9 mouse cellular contexts compared by ENCODE assay signal in the genomic region with DNA sequence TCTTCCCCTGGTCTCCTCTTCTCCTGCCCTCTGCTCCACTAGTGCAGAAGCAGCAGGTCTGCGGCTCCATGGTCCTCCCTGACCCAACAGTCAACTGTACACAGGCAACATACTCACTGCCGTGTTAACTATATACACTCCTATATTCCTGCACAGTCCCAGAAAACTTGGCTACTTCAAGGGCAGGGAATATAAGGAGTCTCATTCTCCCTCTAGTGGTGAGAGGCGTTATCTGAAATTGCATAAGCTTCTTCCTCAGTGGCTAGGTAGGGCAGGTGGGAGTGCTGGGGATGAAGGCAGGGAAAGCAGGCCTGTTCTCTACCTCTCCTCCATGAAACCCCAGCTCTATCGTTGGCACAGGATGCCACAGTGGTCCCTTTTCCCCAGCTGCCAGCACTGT. TPM values are rescaled to one million over a fixed set of nuclear protein-coding genes. Genes with fewer than 3 reads are reported as not detected.
DNase-seq lines count a peak whose midpoint lies in the region; ATAC-seq and TF ChIP-seq lines count a peak whose summit lies in the region.
"Had no signal": no experiment of that assay in that cellular context is flagged by ENCODE, and none has a peak within 500 bp of the region (broad histone marks: within the 10 kb centered on the region; RNA-seq: fewer than 3 reads in every experiment).

No protein-coding gene starts in this region.

- H3K27me3 ChIP-seq in liver, postnatal 0 days (ENCODE audit: insufficient read depth, low read length), result peaks cover 11% of the 10 kb centered on the region
- H3K27me3 ChIP-seq in liver, embryonic 12.5 days (replicated peaks), result peaks cover 33% of the 10 kb centered on the region
- peaks cover 31% of the 10 kb centered on the region for H3K27me3 ChIP-seq in hindbrain, embryonic 13.5 days
- H3K27me3 ChIP-seq in stomach, embryonic 14.5 days (ENCODE audit: control insufficient read depth, insufficient read depth, low read length), result 0 out of 2 replicates have a peak, but pooled peaks cover 13% of the 10 kb centered on the region

- no peak for DNase-seq in liver, postnatal 0 days
- DNase-seq in embryo, embryonic 10 days (ENCODE audit: low spot score), result peak; percentile 79
- peak; percentile 20 to 71 for DNase-seq in left cerebral cortex, postnatal 10 days (ENCODE audit: extremely low spot score in 1 of 2, low spot score in 2 of 2)
- no peak for DNase-seq in thymus, postnatal 0 days (ENCODE audit: low spot score)
- DNase-seq: liver, embryonic 13.5 days had no signal

- intact Hi-C loops in left cerebral cortex, postnatal 10 days (cut with DNase I), result loop anchor here (5.0 to 10.0 kb wide), 3 partner anchors 219 to 1089 kb away; no protein-coding TSS in a partner anchor

- no peak overlapping the region for H3K9ac ChIP-seq in liver, postnatal 0 days (replicated peaks)
- H3K9ac ChIP-seq in liver, embryonic 12.5 days, result no peak overlapping the region
- no peak overlapping the region for H3K9ac ChIP-seq in hindbrain, embryonic 13.5 days
- no peak overlapping the region for H3K9ac ChIP-seq in stomach, embryonic 14.5 days (replicated peaks; ENCODE audit: low read depth, low read length)
- H3K9ac ChIP-seq: embryonic facial prominence, embryonic 12.5 days; liver, embryonic 13.5 days had no signal

- H3K4me1 ChIP-seq in liver, postnatal 0 days (ENCODE audit: insufficient read depth), result no peaks in the 10 kb centered on the region
- H3K4me1 ChIP-seq in liver, embryonic 12.5 days, result no peaks in the 10 kb centered on the region
- H3K4me1 ChIP-seq in hindbrain, embryonic 13.5 days (replicated peaks), result peaks cover 14% of the 10 kb centered on the region; the same call in 1 of the 2 replicates
- H3K4me1 ChIP-seq in stomach, embryonic 14.5 days (ENCODE audit: control insufficient read depth, insufficient read depth, low read length), result no peaks in the 10 kb centered on the region
- H3K4me1 ChIP-seq: liver, embryonic 13.5 days had no signal

- no peak overlapping the region for H3K4me3 ChIP-seq in liver, postnatal 0 days (ENCODE audit: low read depth, low read length)
- H3K4me3 ChIP-seq in liver, embryonic 12.5 days, result no peak overlapping the region
- H3K4me3 ChIP-seq in hindbrain, embryonic 13.5 days, result no peak overlapping the region
- no peak overlapping the region for H3K4me3 ChIP-seq in stomach, embryonic 14.5 days (ENCODE audit: low read depth, low read length)
- H3K4me3 ChIP-seq: embryonic facial prominence, embryonic 12.5 days; liver, embryonic 13.5 days had no signal

- H3K4me2 ChIP-seq in liver, postnatal 0 days (ENCODE audit: low read depth, low read length), result no peak overlapping the region
- H3K4me2 ChIP-seq in liver, embryonic 12.5 days, result no peak overlapping the region
- no peak overlapping the region for H3K4me2 ChIP-seq in hindbrain, embryonic 13.5 days
- H3K4me2 ChIP-seq in stomach, embryonic 14.5 days (replicated peaks; ENCODE audit: low read depth, low read length), result no peak overlapping the region
- H3K4me2 ChIP-seq: embryonic facial prominence, embryonic 12.5 days; liver, embryonic 13.5 days had no signal

- H3K9me3 ChIP-seq in liver, postnatal 0 days (ENCODE audit: low read length), result no peaks in the 10 kb centered on the region
- no peaks in the 10 kb centered on the region for H3K9me3 ChIP-seq in liver, embryonic 12.5 days (replicated peaks)
- no peaks in the 10 kb centered on the region for H3K9me3 ChIP-seq in hindbrain, embryonic 13.5 days
- no peaks in the 10 kb centered on the region for H3K9me3 ChIP-seq in stomach, embryonic 14.5 days (ENCODE audit: control insufficient read depth, low read depth, low read length)
- H3K9me3 ChIP-seq: embryonic facial prominence, embryonic 12.5 days; liver, embryonic 13.5 days had no signal

- H3K36me3 ChIP-seq in liver, postnatal 0 days (replicated peaks; ENCODE audit: insufficient read depth, low read length), result no peaks in the 10 kb centered on the region
- H3K36me3 ChIP-seq in liver, embryonic 12.5 days, result no peaks in the 10 kb centered on the region
- no peaks in the 10 kb centered on the region for H3K36me3 ChIP-seq in hindbrain, embryonic 13.5 days
- H3K36me3 ChIP-seq in stomach, embryonic 14.5 days (ENCODE audit: control insufficient read depth, insufficient read depth, low read length), result no peaks in the 10 kb centered on the region
- H3K36me3 ChIP-seq: embryonic facial prominence, embryonic 12.5 days; liver, embryonic 13.5 days had no signal

- no peak for ATAC-seq in liver, postnatal 0 days
- no peak for ATAC-seq in liver, embryonic 12.5 days
- ATAC-seq in hindbrain, embryonic 13.5 days (ENCODE audit: low FRiP score), result peak; percentile 70
- ATAC-seq in stomach, embryonic 14.5 days (ENCODE audit: insufficient number of reproducible peaks, insufficient read depth, low FRiP score, low read depth), result peak; percentile 58; the same call in 1 of the 2 replicates

- TF ChIP-seq CTCF in liver, postnatal 0 days (IDR thresholded peaks at IDR 0.05; ENCODE audit: low read depth), result peak; percentile 31

- 25% methylated on average over 4 of the region's 4 CpGs for WGBS in liver, postnatal 0 days (ENCODE audit: insufficient replicate concordance)
- WGBS in liver, embryonic 12.5 days (ENCODE audit: insufficient replicate concordance), result 25% methylated on average over 4 of the region's 4 CpGs
- WGBS in hindbrain, embryonic 13.5 days, result 35% methylated on average over 4 of the region's 4 CpGs
- WGBS in stomach, embryonic 14.5 days, result 20% methylated on average over 4 of the region's 4 CpGs

- TF ChIP-seq EP300 in liver, postnatal 0 days (IDR thresholded peaks at IDR 0.05; ENCODE audit: low read depth), result no peak

- no peak overlapping the region for H3K27ac ChIP-seq in liver, postnatal 0 days (ENCODE audit: low read depth)
- no peak overlapping the region for H3K27ac ChIP-seq in liver, embryonic 12.5 days
- no peak overlapping the region for H3K27ac ChIP-seq in hindbrain, embryonic 13.5 days
- no peak overlapping the region for H3K27ac ChIP-seq in stomach, embryonic 14.5 days (ENCODE audit: low read length)
- H3K27ac ChIP-seq: embryonic facial prominence, embryonic 12.5 days; liver, embryonic 13.5 days had no signal

RNA-seq across cellular contexts. Expression of gene Gabrg3, which starts 2.9 kb away (rescaled TPM):
- 0.01 TPM in 1 of 2 replicates, not detected in the other for polyA plus RNA-seq in liver, postnatal 0 days (2015; fragmentation: Nextera tagmentation; extraction: Ambion mirVana)
- 0.13 and 0.26 TPM in 2 replicates for polyA plus RNA-seq in liver, embryonic 12.5 days (2016; fragmentation: Nextera tagmentation; extraction: Ambion mirVana)
- 2.3 and 2.8 TPM in 2 replicates for polyA plus RNA-seq in hindbrain, embryonic 13.5 days (2015; fragmentation: Nextera tagmentation; extraction: Ambion mirVana)
- total RNA-seq in left cerebral cortex, postnatal 10 days (2021), result 10 to 100 TPM; 39.4 to 41.0 TPM
- 2.6 TPM in 2 replicates for polyA plus RNA-seq in stomach, embryonic 14.5 days (2014; fragmentation: Nextera tagmentation; extraction: Ambion mirVana)
- polyA plus RNA-seq in thymus, postnatal 0 days (2015; fragmentation: Nextera tagmentation; extraction: Ambion mirVana), result 0.10 TPM in 1 of 2 replicates, not detected in the other

RNA-seq across cellular contexts. Expression of gene Gabrb3, which starts 35.4 kb away (rescaled TPM):
- 0.02 TPM in 1 of 2 replicates, not detected in the other for polyA plus RNA-seq in liver, postnatal 0 days (2015; fragmentation: Nextera tagmentation; extraction: Ambion mirVana)
- 0.08 and 0.35 TPM in 2 replicates for polyA plus RNA-seq in liver, embryonic 12.5 days (2016; fragmentation: Nextera tagmentation; extraction: Ambion mirVana)
- 32.3 and 35.8 TPM in 2 replicates for polyA plus RNA-seq in hindbrain, embryonic 13.5 days (2015; fragmentation: Nextera tagmentation; extraction: Ambion mirVana)
- 100 to 1,000 TPM; 258 to 276 TPM for total RNA-seq in left cerebral cortex, postnatal 10 days (2021)
- polyA plus RNA-seq in stomach, embryonic 14.5 days (2014; fragmentation: Nextera tagmentation; extraction: Ambion mirVana), result 3.2 and 5.1 TPM in 2 replicates
- polyA plus RNA-seq in thymus, postnatal 0 days (2015; fragmentation: Nextera tagmentation; extraction: Ambion mirVana), result 0.08 and 0.10 TPM in 2 replicates

Comparison
In these comparisons a context has a peak if more than half of its experiments do, and no peak if none do; other contexts are left out.
1. ATAC-seq: peak in hindbrain, embryonic 13.5 days (single experiment) and stomach, embryonic 14.5 days (single experiment); none in liver, postnatal 0 days (single experiment) and liver, embryonic 12.5 days (single experiment).
2. DNase-seq: peak in embryo, embryonic 10 days (single experiment) and left cerebral cortex, postnatal 10 days (2 of 2); none in liver, postnatal 0 days (single experiment) and thymus, postnatal 0 days (single experiment).